ENCODE assay signal across 27 mouse cellular contexts in genomic region chr15:87712221-87712620, GRCm38 (mm10).
DNase-seq lines count a peak whose midpoint lies in the region; ATAC-seq and TF ChIP-seq lines count a peak whose summit lies in the region.
"Had no signal": no experiment of that assay in that cellular context is flagged by ENCODE, and none has a peak within 500 bp of the region (broad histone marks: within the 10 kb centered on the region; RNA-seq: fewer than 3 reads in every experiment).

No protein-coding gene starts in this region.

- H3K9me3 ChIP-seq in forebrain, postnatal 0 days (ENCODE audit: low read length): no peaks in the 10 kb centered on the region
- H3K9me3 ChIP-seq in forebrain, embryonic 13.5 days (replicated peaks): no peaks in the 10 kb centered on the region
- H3K9me3 ChIP-seq in midbrain, embryonic 14.5 days (ENCODE audit: control insufficient read depth, low read length): no peaks in the 10 kb centered on the region
- no peaks in the 10 kb centered on the region for H3K9me3 ChIP-seq in midbrain, embryonic 11.5 days (ENCODE audit: control insufficient read depth, low read length)
- no peaks in the 10 kb centered on the region for H3K9me3 ChIP-seq in hindbrain, embryonic 14.5 days (ENCODE audit: control insufficient read depth, low read length)
- H3K9me3 ChIP-seq in midbrain, postnatal 0 days (ENCODE audit: low read length): no peaks in the 10 kb centered on the region
- H3K9me3 ChIP-seq: heart, embryonic 10.5 days; heart, embryonic 15.5 days; limb, embryonic 12.5 days; lung, embryonic 15.5 days; midbrain, embryonic 12.5 days had no signal

- no peak overlapping the region for H3K9ac ChIP-seq in forebrain, postnatal 0 days
- no peak overlapping the region for H3K9ac ChIP-seq in forebrain, embryonic 13.5 days
- H3K9ac ChIP-seq in midbrain, embryonic 14.5 days (replicated peaks; ENCODE audit: low read length): no peak overlapping the region
- H3K9ac ChIP-seq in midbrain, embryonic 11.5 days (ENCODE audit: low read length): no peak overlapping the region
- H3K9ac ChIP-seq in hindbrain, embryonic 14.5 days: no peak overlapping the region
- no peak overlapping the region for H3K9ac ChIP-seq in midbrain, postnatal 0 days (replicated peaks; ENCODE audit: low read length, poor library complexity, severe bottlenecking)
- H3K9ac ChIP-seq: heart, embryonic 15.5 days; limb, embryonic 12.5 days; lung, embryonic 15.5 days; midbrain, embryonic 12.5 days had no signal

- no peaks in the 10 kb centered on the region for H3K27me3 ChIP-seq in forebrain, postnatal 0 days (ENCODE audit: insufficient read depth, low read length)
- H3K27me3 ChIP-seq in forebrain, embryonic 13.5 days: no peaks in the 10 kb centered on the region
- no peaks in the 10 kb centered on the region for H3K27me3 ChIP-seq in midbrain, embryonic 14.5 days (ENCODE audit: control insufficient read depth, insufficient read depth, low read length)
- no peaks in the 10 kb centered on the region for H3K27me3 ChIP-seq in midbrain, embryonic 11.5 days (ENCODE audit: control insufficient read depth, insufficient read depth, low read length)
- H3K27me3 ChIP-seq in hindbrain, embryonic 14.5 days (ENCODE audit: control insufficient read depth, insufficient read depth, low read length): no peaks in the 10 kb centered on the region
- no peaks in the 10 kb centered on the region for H3K27me3 ChIP-seq in midbrain, postnatal 0 days (ENCODE audit: insufficient read depth, low read length)
- H3K27me3 ChIP-seq: heart, embryonic 15.5 days; lung, embryonic 15.5 days; midbrain, embryonic 12.5 days; Patski had no signal

- peaks cover 4% of the 10 kb centered on the region; the same call in 1 of the 2 replicates for H3K4me1 ChIP-seq in forebrain, postnatal 0 days (ENCODE audit: insufficient read depth)
- H3K4me1 ChIP-seq in forebrain, embryonic 13.5 days: peaks cover 18% of the 10 kb centered on the region
- H3K4me1 ChIP-seq in midbrain, embryonic 14.5 days (ENCODE audit: control insufficient read depth, insufficient read depth, low read length): peaks cover 10% of the 10 kb centered on the region; the same call in 1 of the 2 replicates
- peaks cover 2% of the 10 kb centered on the region for H3K4me1 ChIP-seq in midbrain, embryonic 11.5 days (ENCODE audit: control insufficient read depth, insufficient read depth, low read length)
- H3K4me1 ChIP-seq in hindbrain, embryonic 14.5 days (replicated peaks; ENCODE audit: control insufficient read depth, insufficient read depth, low read length): peaks cover 12% of the 10 kb centered on the region
- H3K4me1 ChIP-seq in midbrain, postnatal 0 days (ENCODE audit: insufficient read depth, low read length): peaks cover 14% of the 10 kb centered on the region; the same call in 1 of the 2 replicates
- H3K4me1 ChIP-seq: heart, embryonic 10.5 days; heart, embryonic 15.5 days; lung, embryonic 15.5 days had no signal

- no peak for DNase-seq in forebrain, postnatal 0 days
- DNase-seq in midbrain, embryonic 14.5 days: peak; percentile 33
- no peak for DNase-seq in midbrain, embryonic 11.5 days (ENCODE audit: low spot score, missing footprints)
- peak; percentile 25 for DNase-seq in hindbrain, embryonic 14.5 days (ENCODE audit: low spot score)
- peak; percentile 43 for DNase-seq in midbrain, postnatal 0 days (ENCODE audit: low spot score)
- DNase-seq in layer of hippocampus, postnatal 14 days (ENCODE audit: low spot score in 2 of 2): no peak
- no peak for DNase-seq in gastrocnemius, postnatal 14 days
- DNase-seq: adrenal gland, postnatal 10 days; cerebellum, adult 11 months; cerebellum, adult 9-10 months; cerebellum, postnatal 36 days; gastrocnemius, postnatal 25 days; heart, postnatal 36 days; kidney, adult 11 months; kidney, postnatal 14 days; layer of hippocampus, adult 9-11 months; right cerebral cortex, postnatal 4 days had no signal

- no peak for TF ChIP-seq CTCF in forebrain, postnatal 0 days (IDR thresholded peaks at IDR 0.05; ENCODE audit: low read depth)
- TF ChIP-seq CTCF in midbrain, postnatal 0 days (IDR thresholded peaks at IDR 0.05): no peak

- H3K4me3 ChIP-seq in forebrain, postnatal 0 days (ENCODE audit: low read depth, low read length): no peak overlapping the region
- no peak overlapping the region for H3K4me3 ChIP-seq in forebrain, embryonic 13.5 days
- H3K4me3 ChIP-seq in midbrain, embryonic 14.5 days (replicated peaks; ENCODE audit: low read depth, low read length): no peak overlapping the region
- H3K4me3 ChIP-seq in midbrain, embryonic 11.5 days (ENCODE audit: low read depth, low read length): no peak overlapping the region
- no peak overlapping the region for H3K4me3 ChIP-seq in hindbrain, embryonic 14.5 days (replicated peaks; ENCODE audit: low read length)
- H3K4me3 ChIP-seq in midbrain, postnatal 0 days (ENCODE audit: low read depth, low read length): no peak overlapping the region
- H3K4me3 ChIP-seq: heart, embryonic 10.5 days; heart, embryonic 15.5 days; limb, embryonic 12.5 days; lung, embryonic 15.5 days; midbrain, embryonic 12.5 days; myocyte had no signal

- peak; percentile 16; the same call in 1 of the 2 replicates for ATAC-seq in forebrain, postnatal 0 days
- no peak for ATAC-seq in forebrain, embryonic 13.5 days
- ATAC-seq in midbrain, embryonic 14.5 days (ENCODE audit: low FRiP score, low TSS enrichment): no peak
- ATAC-seq in midbrain, embryonic 11.5 days (ENCODE audit: low FRiP score): no peak
- ATAC-seq in hindbrain, embryonic 14.5 days (ENCODE audit: low FRiP score): no peak
- no peak for ATAC-seq in midbrain, postnatal 0 days (ENCODE audit: low FRiP score)
- ATAC-seq: inflammation-experienced regulatory T-cells, adult 6 months had no signal

- no peak overlapping the region for H3K27ac ChIP-seq in forebrain, postnatal 0 days (ENCODE audit: low read depth, low read length)
- no peak overlapping the region for H3K27ac ChIP-seq in forebrain, embryonic 13.5 days
- H3K27ac ChIP-seq in midbrain, embryonic 14.5 days (replicated peaks; ENCODE audit: low read depth, low read length): peak overlapping the region; percentile 33
- H3K27ac ChIP-seq in midbrain, embryonic 11.5 days (ENCODE audit: low read depth, low read length): no peak overlapping the region
- peak overlapping the region; percentile 55 for H3K27ac ChIP-seq in hindbrain, embryonic 14.5 days
- H3K27ac ChIP-seq in midbrain, postnatal 0 days (ENCODE audit: low read depth, low read length): no peak overlapping the region; the same call in 1 of the 2 replicates
- H3K27ac ChIP-seq: heart, embryonic 10.5 days; heart, embryonic 15.5 days; lung, embryonic 15.5 days; midbrain, embryonic 12.5 days had no signal

- intact Hi-C loops in gastrocnemius, postnatal 14 days (cut with DNase I; ENCODE audit: low total_unique reads): no loop called here

- H3K36me3 ChIP-seq in forebrain, postnatal 0 days (ENCODE audit: insufficient read depth): no peaks in the 10 kb centered on the region
- no peaks in the 10 kb centered on the region for H3K36me3 ChIP-seq in forebrain, embryonic 13.5 days (ENCODE audit: poor library complexity, severe bottlenecking)
- H3K36me3 ChIP-seq in midbrain, embryonic 14.5 days (ENCODE audit: control insufficient read depth, insufficient read depth, low read length): no peaks in the 10 kb centered on the region
- H3K36me3 ChIP-seq in midbrain, embryonic 11.5 days (ENCODE audit: control insufficient read depth, insufficient read depth, low read length): no peaks in the 10 kb centered on the region
- H3K36me3 ChIP-seq in hindbrain, embryonic 14.5 days (replicated peaks; ENCODE audit: control insufficient read depth, insufficient read depth): no peaks in the 10 kb centered on the region
- H3K36me3 ChIP-seq in midbrain, postnatal 0 days (ENCODE audit: insufficient read depth, low read length): no peaks in the 10 kb centered on the region
- H3K36me3 ChIP-seq: heart, embryonic 10.5 days; heart, embryonic 15.5 days; limb, embryonic 12.5 days; lung, embryonic 15.5 days; midbrain, embryonic 12.5 days had no signal

- 46% methylated on average over 8 of the region's 8 CpGs for WGBS in forebrain, postnatal 0 days
- 60% methylated on average over 8 of the region's 8 CpGs for WGBS in forebrain, embryonic 13.5 days
- WGBS in midbrain, embryonic 14.5 days: 56% methylated on average over 8 of the region's 8 CpGs
- 87% methylated on average over 8 of the region's 8 CpGs for WGBS in midbrain, embryonic 11.5 days
- WGBS in hindbrain, embryonic 14.5 days: 64% methylated on average over 8 of the region's 8 CpGs
- WGBS in midbrain, postnatal 0 days: 50% methylated on average over 8 of the region's 8 CpGs

- H3K4me2 ChIP-seq in forebrain, postnatal 0 days (ENCODE audit: low read depth): no peak overlapping the region
- H3K4me2 ChIP-seq in forebrain, embryonic 13.5 days: no peak overlapping the region
- H3K4me2 ChIP-seq in midbrain, embryonic 14.5 days (ENCODE audit: low read length): no peak overlapping the region
- no peak overlapping the region for H3K4me2 ChIP-seq in midbrain, embryonic 11.5 days
- no peak overlapping the region for H3K4me2 ChIP-seq in hindbrain, embryonic 14.5 days (replicated peaks)
- no peak overlapping the region for H3K4me2 ChIP-seq in midbrain, postnatal 0 days (ENCODE audit: low read depth, low read length, poor library complexity, severe bottlenecking)
- H3K4me2 ChIP-seq: heart, embryonic 15.5 days; liver, embryonic 11.5 days; lung, embryonic 15.5 days; midbrain, embryonic 12.5 days had no signal

Comparison
In these comparisons a context has a peak if more than half of its experiments do, and no peak if none do; other contexts are left out.
1. DNase-seq: peak in midbrain, embryonic 14.5 days (single experiment), hindbrain, embryonic 14.5 days (single experiment) and midbrain, postnatal 0 days (single experiment); none in forebrain, postnatal 0 days (single experiment), midbrain, embryonic 11.5 days (single experiment), layer of hippocampus, postnatal 14 days (0 of 2) and gastrocnemius, postnatal 14 days (single experiment).
2. H3K27ac ChIP-seq: peak in midbrain, embryonic 14.5 days (single experiment) and hindbrain, embryonic 14.5 days (single experiment); none in forebrain, postnatal 0 days (single experiment), forebrain, embryonic 13.5 days (single experiment), midbrain, embryonic 11.5 days (single experiment) and midbrain, postnatal 0 days (single experiment).